Mouse (Mus musculus) retina, embryonic 14.5 days (tissue): ENCODE measurements around the gene Tmem156.

ENCODE experiments used
- DNase-seq: peaks from one replicate; pipeline ENCODE4 v3.0.0-alpha.2; 2015; ENCODE audit warnings: low spot score

Gene Tmem156

DNA sequence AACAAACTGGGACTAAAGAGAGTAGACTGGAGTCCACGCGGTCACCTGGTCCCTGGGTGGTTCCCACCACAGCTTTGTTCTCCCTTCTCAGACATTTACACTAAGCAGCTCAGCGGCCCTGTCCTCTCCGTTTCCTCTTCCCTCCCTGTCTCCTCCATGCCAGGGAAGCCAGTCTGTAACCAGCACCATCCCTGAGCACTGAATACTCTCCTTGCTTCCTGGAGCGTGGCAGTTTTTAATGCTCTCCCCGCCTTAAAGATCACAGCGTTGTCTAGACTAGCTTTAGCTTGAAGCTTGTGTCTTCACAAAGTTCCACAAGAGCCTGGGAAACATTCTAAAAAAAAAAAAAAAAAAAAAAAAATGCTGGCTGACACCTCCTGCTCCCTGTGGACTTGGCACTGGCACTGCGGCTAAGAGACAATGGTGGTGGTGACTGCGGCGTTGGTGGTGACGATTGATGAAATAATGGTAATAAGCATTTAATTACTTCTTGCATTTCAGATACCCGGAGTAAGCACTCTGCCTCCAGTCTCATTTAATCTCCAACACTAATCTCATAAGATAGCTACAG lies 44.6 kb downstream of the Tmem156 start:
- no peak for DNase-seq

DNA sequence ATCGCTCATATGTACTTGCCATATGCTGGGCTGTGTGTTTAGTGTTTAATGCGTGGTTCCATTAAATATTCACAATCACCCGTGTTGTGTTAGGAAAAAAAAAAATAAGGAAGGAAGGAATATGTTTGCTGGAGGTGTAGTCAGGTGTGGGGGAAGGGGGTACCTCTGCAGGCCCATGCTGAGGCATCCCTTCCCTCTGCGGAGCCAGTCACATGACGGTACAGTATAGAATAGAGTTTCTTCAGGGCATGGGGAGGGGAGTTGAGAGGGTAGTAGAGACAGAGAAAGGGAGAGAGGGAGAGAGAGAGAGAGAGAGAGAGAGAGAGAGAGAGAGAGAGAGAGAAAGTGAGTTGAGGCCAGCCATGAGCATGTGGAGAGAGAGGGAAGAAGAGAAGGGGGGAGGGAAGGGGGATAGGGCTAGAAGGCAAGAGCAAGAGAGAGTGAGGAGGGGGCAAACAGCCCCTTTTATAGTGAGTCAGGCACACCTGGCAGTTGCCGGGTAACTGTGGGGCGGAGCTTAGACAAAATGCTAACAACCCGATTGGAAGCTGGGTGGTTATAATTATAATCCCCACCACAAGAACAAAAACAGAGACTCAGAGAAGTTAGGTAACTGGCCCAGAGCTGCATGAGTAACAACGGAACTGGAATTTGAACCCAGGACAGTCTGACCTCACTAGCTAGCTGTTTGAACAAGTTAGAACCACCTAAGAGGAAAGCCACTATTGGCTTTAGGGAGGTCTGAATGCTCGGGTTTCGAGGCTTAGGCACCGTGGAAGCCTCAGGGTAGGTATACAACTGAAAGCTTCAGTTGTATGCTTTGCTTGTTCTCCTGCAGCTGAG lies 45.3 kb downstream of the Tmem156 start:
- DNase-seq = no peak

DNA sequence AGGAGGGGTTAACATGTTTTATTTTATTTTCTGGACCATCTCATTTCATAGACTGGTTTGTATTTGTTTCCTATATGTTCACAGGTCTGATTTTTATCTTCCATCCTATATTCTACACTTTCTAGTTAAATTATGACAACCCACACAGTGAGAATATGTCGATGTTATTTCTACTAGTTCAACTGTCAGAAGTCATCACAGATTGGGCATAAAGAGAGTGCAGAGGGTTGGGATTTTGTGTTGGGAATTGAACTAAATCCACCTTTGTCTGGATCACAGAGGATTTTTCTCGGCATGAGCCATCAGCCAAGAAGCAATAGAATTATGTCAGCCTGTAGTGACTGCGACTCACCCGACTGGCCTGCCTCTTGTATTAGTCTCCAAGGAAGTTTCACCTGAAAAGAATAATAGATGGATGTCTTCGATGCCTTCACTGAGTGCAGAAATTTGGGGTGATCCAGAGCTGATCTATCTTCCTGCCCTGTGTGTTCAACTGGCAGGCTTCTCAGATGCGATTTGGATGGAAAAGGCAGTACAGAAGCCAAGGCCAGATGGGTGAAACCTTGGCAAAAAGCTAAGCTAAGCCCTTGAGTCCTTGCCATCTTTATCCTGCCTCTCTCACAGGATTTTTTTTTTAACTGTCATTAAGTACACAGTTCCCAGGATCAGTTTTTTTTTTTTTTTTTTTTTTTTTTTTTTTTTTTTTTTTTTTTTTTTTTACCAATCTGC lies 46.1 kb downstream of the Tmem156 start:
- DNase-seq = no peak

- peak; percentile 41 for DNase-seq
These were observed 48.5 kb downstream of the Tmem156 start for GRCm38 (mm10) chr5:65043407-65043895.

- DNase-seq = no peak
These were observed 51.5 kb downstream of the Tmem156 start for GRCm38 (mm10) chr5:65040463-65040862.

- DNase-seq = no peak
These were observed 52.9 kb downstream of the Tmem156 start for GRCm38 (mm10) chr5:65038811-65039571.

- DNase-seq = no peak
These were observed 53.6 kb downstream of the Tmem156 start for GRCm38 (mm10) chr5:65038305-65038704.

- DNase-seq = no peak
These were observed 55.3 kb downstream of the Tmem156 start for GRCm38 (mm10) chr5:65036597-65036996.

GRCm38 (mm10) chr5:65028019-65028418 lies 63.9 kb downstream of the Tmem156 start:
- DNase-seq = no peak

GRCm38 (mm10) chr5:65026776-65027175 lies 65.2 kb downstream of the Tmem156 start:
- no peak for DNase-seq

DNA sequence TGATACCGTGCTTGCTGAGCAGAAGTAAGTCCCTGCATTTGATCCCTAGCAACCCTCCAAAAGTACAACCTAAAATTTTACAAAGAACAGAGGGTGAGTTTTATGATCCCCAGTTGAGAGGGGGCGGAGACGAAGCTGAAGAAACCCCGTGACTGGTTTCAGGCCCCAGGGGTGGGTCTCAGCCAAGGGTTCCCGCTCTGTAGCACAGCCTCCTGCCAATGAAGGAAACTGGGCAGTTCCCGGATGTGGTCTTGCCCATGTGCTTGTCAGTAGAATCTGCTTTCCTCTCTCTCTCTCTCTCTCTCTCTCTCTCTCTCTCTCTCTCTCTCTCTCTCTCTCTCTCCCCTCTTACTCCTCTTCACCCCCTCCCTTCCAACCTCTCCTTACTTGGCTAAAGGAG lies 66.0 kb downstream of the Tmem156 start:
- no peak for DNase-seq

- no peak for DNase-seq
These were observed 67.3 kb downstream of the Tmem156 start for GRCm38 (mm10) chr5:65024641-65025040.

DNA sequence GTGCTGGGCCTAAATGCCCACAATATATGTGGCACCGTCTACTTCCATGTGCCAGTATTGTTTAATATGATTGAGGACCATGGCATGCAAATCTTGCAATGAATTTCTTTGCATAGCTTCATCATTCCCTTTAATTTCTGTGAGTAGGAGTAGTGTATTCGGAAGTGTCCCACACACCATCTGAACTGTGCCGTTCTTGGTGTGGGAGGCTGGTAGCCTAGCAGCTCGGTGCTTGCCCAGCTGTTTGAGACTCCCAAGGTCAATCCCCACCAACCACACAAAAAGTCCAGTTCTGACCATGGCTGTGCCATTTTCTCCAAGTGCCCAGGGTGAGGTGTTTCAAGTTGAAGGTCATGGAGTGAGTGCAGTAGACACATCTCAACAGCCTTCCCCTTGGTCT lies 69.9 kb downstream of the Tmem156 start:
- DNase-seq = no peak

DNA sequence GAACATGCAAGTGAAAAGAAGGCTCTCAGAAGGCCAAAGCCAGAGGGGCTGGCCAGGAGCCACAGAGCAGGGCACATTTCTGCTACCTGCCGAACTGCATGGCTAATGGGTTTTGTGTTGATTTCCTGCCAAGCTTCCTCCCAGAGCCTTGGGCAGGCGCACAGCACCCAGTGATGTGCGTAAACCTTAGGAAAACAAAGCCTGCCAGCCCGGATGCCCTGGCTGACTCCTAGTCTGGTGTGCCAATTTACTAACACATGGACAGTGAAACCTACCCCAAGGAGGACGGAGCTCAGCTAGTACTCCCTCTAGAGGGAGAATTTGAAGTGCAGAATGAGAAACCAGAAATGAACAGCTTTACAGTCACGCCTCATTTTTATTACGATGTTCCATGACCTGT lies 72.1 kb downstream of the Tmem156 start:
- no peak for DNase-seq

DNA sequence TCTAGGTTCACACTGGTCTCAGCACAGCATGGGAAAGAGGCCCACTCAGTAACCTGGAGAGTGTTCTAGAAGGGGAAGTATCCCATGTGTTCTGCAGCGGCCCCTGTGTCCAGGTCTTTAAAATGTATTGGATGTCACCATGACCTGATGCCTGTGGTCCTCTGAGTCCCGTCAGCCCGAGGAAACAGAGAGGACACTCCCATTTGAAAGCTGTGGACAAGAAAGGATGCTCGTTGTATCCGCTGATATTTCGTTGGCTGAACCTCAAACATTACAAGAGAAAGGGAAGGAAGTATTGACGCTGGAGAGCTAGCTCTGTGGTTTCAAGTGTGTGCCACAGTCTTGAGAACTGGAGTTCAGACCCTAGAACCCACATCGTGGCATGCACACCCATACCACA lies 72.8 kb downstream of the Tmem156 start:
- no peak for DNase-seq

DNA sequence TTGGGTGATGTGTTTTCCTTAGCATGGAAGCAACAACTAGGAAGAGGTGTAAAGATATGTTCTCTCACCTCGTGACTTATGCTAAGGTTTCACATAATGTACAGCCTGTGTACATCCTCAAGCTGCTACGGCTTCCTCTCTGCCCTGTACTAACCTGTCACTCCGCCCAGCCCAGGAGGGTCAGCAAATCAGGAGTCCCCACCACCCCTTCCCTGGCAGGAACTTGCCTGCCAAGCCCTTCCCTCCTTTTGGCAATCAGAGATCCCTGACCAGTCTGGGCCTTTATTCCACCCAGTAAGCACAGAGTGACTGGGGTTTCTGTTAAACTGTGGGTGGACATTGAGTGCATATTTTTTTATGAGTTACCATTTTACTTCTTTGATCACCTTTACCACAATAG lies 76.4 kb downstream of the Tmem156 start:
- DNase-seq = no peak

- DNase-seq = no peak
These were observed 79.9 kb downstream of the Tmem156 start for GRCm38 (mm10) chr5:65011901-65012573.

DNA sequence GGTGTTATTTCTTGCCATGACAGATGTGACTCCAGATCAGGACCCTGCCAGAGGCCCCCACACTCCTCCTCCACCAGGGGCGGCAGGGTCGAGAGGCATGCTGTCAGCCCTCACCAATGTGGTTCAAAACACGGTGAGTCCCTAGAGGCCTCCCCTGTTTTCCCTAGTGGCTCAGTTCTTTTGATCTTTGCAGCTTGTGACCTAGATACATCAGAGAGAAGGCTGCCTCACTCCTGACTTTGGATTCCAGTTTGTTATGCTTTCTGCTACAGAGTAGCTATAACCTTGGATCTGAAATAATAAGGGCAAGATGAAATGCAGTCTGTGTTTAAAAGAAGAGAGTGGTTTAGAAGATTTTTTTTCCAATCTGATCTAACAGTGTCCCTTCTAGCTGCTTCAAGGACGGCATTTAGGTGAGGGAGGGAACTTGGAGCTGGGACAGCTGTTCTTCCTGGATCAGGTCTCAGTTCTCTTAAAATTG lies 85.9 kb downstream of the Tmem156 start:
- peak; percentile 58 for DNase-seq

DNA sequence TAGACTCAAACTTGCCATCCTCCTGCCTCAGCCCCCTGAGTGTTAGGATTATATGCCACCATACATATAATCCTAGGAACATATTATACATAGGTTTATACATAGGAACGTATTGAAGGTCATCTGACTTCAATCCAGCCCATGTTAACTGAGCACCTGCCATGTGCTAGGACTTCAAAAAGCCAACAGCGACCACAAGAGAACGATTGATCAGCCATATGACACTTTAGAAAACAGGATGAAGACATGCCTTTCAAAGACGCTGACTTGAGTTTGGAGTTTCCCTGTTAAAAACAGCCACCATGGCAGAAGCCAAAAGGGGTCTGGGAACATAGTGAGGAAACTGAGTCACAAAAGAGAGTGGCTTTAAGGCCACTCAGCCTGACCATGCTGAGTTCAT lies 86.7 kb downstream of the Tmem156 start:
- no peak for DNase-seq
